Mouse (Mus musculus): ENCODE data around the gene Wdr70. TPM values are rescaled to one million over a fixed set of nuclear protein-coding genes. Genes with fewer than 3 reads are reported as not detected.

Wdr70 gene
- polyA plus RNA-seq, 1 experiment = 50.5 TPM

- TF ChIP-seq CEBPB (IDR thresholded peaks at IDR 0.05; ENCODE audit: insufficient read depth, poor library complexity, severe bottlenecking) (no peak), POLR2A (IDR thresholded peaks at IDR 0.05; ENCODE audit: insufficient read length, low read depth) (no peak), MAX (IDR thresholded peaks at IDR 0.05; ENCODE audit: low read depth) (no peak), REST (IDR thresholded peaks at IDR 0.05; ENCODE audit: insufficient read depth, insufficient read length) (no peak), SRF (IDR thresholded peaks at IDR 0.05; ENCODE audit: control insufficient read depth, insufficient read length, low read depth) (no peak), MYOG (IDR thresholded peaks at IDR 0.05; ENCODE audit: control insufficient read depth in 1 of 3, insufficient read depth in 1 of 3, insufficient read length in 2 of 3, low read depth in 2 of 3) (no peak), TCF12 (IDR thresholded peaks at IDR 0.05; ENCODE audit: insufficient read depth, poor library complexity, severe bottlenecking) (no peak), POLR2AphosphoS2 (IDR thresholded peaks at IDR 0.05; ENCODE audit: insufficient read length, low read depth) (no peak), USF1 (IDR thresholded peaks at IDR 0.05; ENCODE audit: low read depth) (no peak), E2F4 (IDR thresholded peaks at IDR 0.05; ENCODE audit: insufficient read depth) (no peak), MYOD1 (IDR thresholded peaks at IDR 0.05; ENCODE audit: control insufficient read depth in 1 of 3, insufficient read length in 2 of 3, low read depth in 2 of 3) (no peak), TCF3 (IDR thresholded peaks at IDR 0.05; ENCODE audit: insufficient read length, low read depth) (no peak)
- H3K4me2 ChIP-seq (ENCODE audit: low read depth) = no peak overlapping the region
- H3K27me3 ChIP-seq (ENCODE audit: control insufficient read depth, insufficient read depth, insufficient read length) = no peaks in the 10 kb centered on the region
- no peaks in the 10 kb centered on the region for H3K36me3 ChIP-seq (ENCODE audit: control insufficient read depth, insufficient read depth)
- no peak overlapping the region for H3K4me3 ChIP-seq
- H3K79me2 ChIP-seq (ENCODE audit: control insufficient read depth, insufficient read depth) = no peaks in the 10 kb centered on the region
- H3ac ChIP-seq (ENCODE audit: control insufficient read depth, insufficient read length) = no peak overlapping the region
These were observed 208.7 kb downstream of the Wdr70 start for GRCm38 (mm10) chr15:7890286-7890685.

- peaks cover 2% of the 10 kb centered on the region for H3K36me3 ChIP-seq (ENCODE audit: control insufficient read depth, insufficient read depth)
- H3K27me3 ChIP-seq (ENCODE audit: control insufficient read depth, insufficient read depth, insufficient read length) = no peaks in the 10 kb centered on the region
- H3K4me2 ChIP-seq (ENCODE audit: low read depth) = no peak overlapping the region
- no peaks in the 10 kb centered on the region for H3K79me2 ChIP-seq (ENCODE audit: control insufficient read depth, insufficient read depth)
- TF ChIP-seq MAX (IDR thresholded peaks at IDR 0.05; ENCODE audit: low read depth) = no peak
- no peak for TF ChIP-seq SRF (IDR thresholded peaks at IDR 0.05; ENCODE audit: control insufficient read depth, insufficient read length, low read depth)
- TF ChIP-seq E2F4 (IDR thresholded peaks at IDR 0.05; ENCODE audit: insufficient read depth) = no peak
- H3K4me3 ChIP-seq = no peak overlapping the region
- H3ac ChIP-seq (ENCODE audit: control insufficient read depth, insufficient read length) = no peak overlapping the region
These were observed 209.7 kb downstream of the Wdr70 start for GRCm38 (mm10) chr15:7889362-7889674.

- TF ChIP-seq TCF12 (IDR thresholded peaks at IDR 0.05; ENCODE audit: insufficient read depth, poor library complexity, severe bottlenecking) (no peak), POLR2A (IDR thresholded peaks at IDR 0.05; ENCODE audit: insufficient read length, low read depth) (no peak), CEBPB (IDR thresholded peaks at IDR 0.05; ENCODE audit: insufficient read depth, poor library complexity, severe bottlenecking) (no peak), USF1 (IDR thresholded peaks at IDR 0.05; ENCODE audit: low read depth) (no peak), TCF3 (IDR thresholded peaks at IDR 0.05; ENCODE audit: insufficient read length, low read depth) (no peak), MYOG (IDR thresholded peaks at IDR 0.05; ENCODE audit: control insufficient read depth in 1 of 3, insufficient read depth in 1 of 3, insufficient read length in 2 of 3, low read depth in 2 of 3) (no peak), POLR2AphosphoS2 (IDR thresholded peaks at IDR 0.05; ENCODE audit: insufficient read length, low read depth) (no peak), MAX (IDR thresholded peaks at IDR 0.05; ENCODE audit: low read depth) (no peak), SRF (IDR thresholded peaks at IDR 0.05; ENCODE audit: control insufficient read depth, insufficient read length, low read depth) (no peak), MYOD1 (IDR thresholded peaks at IDR 0.05; ENCODE audit: control insufficient read depth in 1 of 3, insufficient read length in 2 of 3, low read depth in 2 of 3) (no peak), E2F4 (IDR thresholded peaks at IDR 0.05; ENCODE audit: insufficient read depth) (no peak), REST (IDR thresholded peaks at IDR 0.05; ENCODE audit: insufficient read depth, insufficient read length) (no peak)
- Histone ChIP-seq H3K27me3 (ENCODE audit: control insufficient read depth, insufficient read depth, insufficient read length) (no peaks in the 10 kb centered on the region), H3K36me3 (ENCODE audit: control insufficient read depth, insufficient read depth) (peaks cover 7% of the 10 kb centered on the region), H3ac (ENCODE audit: control insufficient read depth, insufficient read length) (no peak overlapping the region), H3K4me3 (no peak overlapping the region), H3K79me2 (ENCODE audit: control insufficient read depth, insufficient read depth) (no peaks in the 10 kb centered on the region), H3K4me2 (ENCODE audit: low read depth) (no peak overlapping the region)
These were observed 210.2 kb downstream of the Wdr70 start for GRCm38 (mm10) chr15:7888617-7889361.

GRCm38 (mm10) chr15:7886591-7886990 lies 212.4 kb downstream of the Wdr70 start:
- Histone ChIP-seq H3K4me2 (ENCODE audit: low read depth) (no peak overlapping the region), H3K79me2 (ENCODE audit: control insufficient read depth, insufficient read depth) (no peaks in the 10 kb centered on the region), H3ac (ENCODE audit: control insufficient read depth, insufficient read length) (no peak overlapping the region), H3K36me3 (ENCODE audit: control insufficient read depth, insufficient read depth) (peaks cover 11% of the 10 kb centered on the region), H3K27me3 (ENCODE audit: control insufficient read depth, insufficient read depth, insufficient read length) (no peaks in the 10 kb centered on the region), H3K4me3 (no peak overlapping the region)
- no peak for TF ChIP-seq CEBPB (IDR thresholded peaks at IDR 0.05; ENCODE audit: insufficient read depth, poor library complexity, severe bottlenecking)
- TF ChIP-seq TCF12 (IDR thresholded peaks at IDR 0.05; ENCODE audit: insufficient read depth, poor library complexity, severe bottlenecking) = no peak
- TF ChIP-seq MAX (IDR thresholded peaks at IDR 0.05; ENCODE audit: low read depth) = no peak
- TF ChIP-seq MYOG (IDR thresholded peaks at IDR 0.05; ENCODE audit: control insufficient read depth in 1 of 3, insufficient read depth in 1 of 3, insufficient read length in 2 of 3, low read depth in 2 of 3) = no peak
- TF ChIP-seq USF1 (IDR thresholded peaks at IDR 0.05; ENCODE audit: low read depth) = no peak
- no peak for TF ChIP-seq SRF (IDR thresholded peaks at IDR 0.05; ENCODE audit: control insufficient read depth, insufficient read length, low read depth)
- TF ChIP-seq POLR2A (IDR thresholded peaks at IDR 0.05; ENCODE audit: insufficient read length, low read depth) = no peak
- TF ChIP-seq MYOD1 (IDR thresholded peaks at IDR 0.05; ENCODE audit: control insufficient read depth in 1 of 3, insufficient read length in 2 of 3, low read depth in 2 of 3) = no peak
- no peak for TF ChIP-seq POLR2AphosphoS2 (IDR thresholded peaks at IDR 0.05; ENCODE audit: insufficient read length, low read depth)
- no peak for TF ChIP-seq TCF3 (IDR thresholded peaks at IDR 0.05; ENCODE audit: insufficient read length, low read depth)
- TF ChIP-seq REST (IDR thresholded peaks at IDR 0.05; ENCODE audit: insufficient read depth, insufficient read length) = no peak
- no peak for TF ChIP-seq E2F4 (IDR thresholded peaks at IDR 0.05; ENCODE audit: insufficient read depth)
